Mouse (Mus musculus) heart, embryonic 13.5 days (tissue): ENCODE data around the gene Rpap3. TPM values are rescaled to one million over a fixed set of nuclear protein-coding genes. Genes with fewer than 3 reads are reported as not detected.

Source experiments
- ATAC-seq: fragments of 200-750 bp; cut with Nextera tagmentation; 2 replicates; pipeline ENCODE4 v1.8.0; 2017; ENCODE audit warnings: moderate TSS enrichment; ENCODE audit not compliant: insufficient number of reproducible peaks, low FRiP score, low TSS enrichment; ENCODE audit errors: extremely low read depth
- H3K27ac ChIP-seq: fragments of 300-500 bp; sonication (generic); replicated peaks from 2 replicates; pipeline ENCODE4 v1.5.1; 2015; ENCODE audit warnings: moderate library complexity, mild to moderate bottlenecking, inconsistent platforms
- H3K27me3 ChIP-seq: fragments of 300-500 bp; sonication (generic); replicated peaks from 2 replicates; pipeline ENCODE4 v1.6.1; 2015; ENCODE audit warnings: mild to moderate bottlenecking, inconsistent platforms
- H3K36me3 ChIP-seq: fragments of 300-500 bp; sonication (generic); 2 replicates; pipeline ENCODE4 v1.6.1; 2015; ENCODE audit warnings: mild to moderate bottlenecking, inconsistent platforms
- H3K4me1 ChIP-seq: fragments of 300-500 bp; sonication (generic); 2 replicates; pipeline ENCODE4 v1.6.1; 2015; ENCODE audit warnings: inconsistent platforms
- H3K4me2 ChIP-seq: fragments of 300-500 bp; sonication (generic); 2 replicates; pipeline ENCODE4 v1.6.1; 2015; ENCODE audit warnings: inconsistent platforms, mild to moderate bottlenecking, moderate library complexity
- H3K4me3 ChIP-seq: fragments of 300-500 bp; sonication (generic); 2 replicates; pipeline ENCODE4 v1.5.1; 2015; ENCODE audit warnings: moderate library complexity, mild to moderate bottlenecking, inconsistent platforms
- H3K9ac ChIP-seq: fragments of 300-500 bp; sonication (generic); 2 replicates; pipeline ENCODE4 v1.6.1; 2015; ENCODE audit warnings: inconsistent platforms, mild to moderate bottlenecking, moderate library complexity
- H3K9me3 ChIP-seq: fragments of 300-500 bp; sonication (generic); 2 replicates; pipeline ENCODE4 v1.6.1; 2016; ENCODE audit warnings: inconsistent platforms
- WGBS: fragments of 180-500 bp; shearing (Covaris S2); methylation state at CpG from one replicate; pipeline ENCODE4 v1.1.7; 2015; ENCODE audit warnings: mixed read lengths; 5-methylcytosine and 5-hydroxymethylcytosine counted together
- polyA plus RNA-seq: library from polyadenylated mRNA; unstranded; fragments of >200 nt; fragmentation: Nextera tagmentation; extraction: Ambion mirVana; gene quantifications from 2 replicates; pipeline ENCODE4 v1.2.1, GENCODE M21; 2015

Gene Rpap3
- polyA plus RNA-seq, 1 experiment from 2014 or later = 17.9 TPM

- Histone ChIP-seq H3K36me3 (no peaks in the 10 kb centered on the region), H3K27me3 (no peaks in the 10 kb centered on the region), H3K4me1 (no peaks in the 10 kb centered on the region), H3K27ac (no peak overlapping the region), H3K9ac (no peak overlapping the region), H3K4me3 (no peak overlapping the region), H3K9me3 (peaks cover 5% of the 10 kb centered on the region), H3K4me2 (no peak overlapping the region)
- no peak for ATAC-seq
- WGBS = 78% methylated on average over 4 of the region's 4 CpGs
These were observed 61.6 kb downstream of the Rpap3 start for GRCm38 (mm10) chr15:97643986-97644385.

Other genes with a start within 250 kb of the Rpap3 start
- gene Endou, start 25.5 kb upstream of the Rpap3 start, polyA plus RNA-seq = 0.23 and 0.45 TPM in 2 replicates
- 22.1 and 25.4 TPM in 2 replicates for gene Rapgef3, start 62.1 kb upstream of the Rpap3 start, polyA plus RNA-seq
- 70.2 and 70.8 TPM in 2 replicates for gene Slc48a1, start 72.7 kb upstream of the Rpap3 start, polyA plus RNA-seq
- 23.4 and 23.7 TPM in 2 replicates for gene Hdac7, start 138.7 kb upstream of the Rpap3 start, polyA plus RNA-seq
- gene Vdr, start 204.8 kb upstream of the Rpap3 start, polyA plus RNA-seq = 1.1 TPM in 2 replicates